Mouse (Mus musculus) cerebellum, postnatal 25 days (tissue): ENCODE measurements at regions not wholly inside any gene's neighbourhood (a gene's known extent, or its start where the extent isn't known, plus 50 kb on each side); places are given as distances from the start of the nearest gene placed in this dataset.
A peak's percentile ranks its signal among the peaks of the same experiment; 100 is the strongest.

Source experiments
- DNase-seq, 2 experiments: peaks; one replicate each; pipeline ENCODE4 v3.0.0; 2021; ENCODE audit warnings: mixed read lengths in 2 of 2

DNA sequence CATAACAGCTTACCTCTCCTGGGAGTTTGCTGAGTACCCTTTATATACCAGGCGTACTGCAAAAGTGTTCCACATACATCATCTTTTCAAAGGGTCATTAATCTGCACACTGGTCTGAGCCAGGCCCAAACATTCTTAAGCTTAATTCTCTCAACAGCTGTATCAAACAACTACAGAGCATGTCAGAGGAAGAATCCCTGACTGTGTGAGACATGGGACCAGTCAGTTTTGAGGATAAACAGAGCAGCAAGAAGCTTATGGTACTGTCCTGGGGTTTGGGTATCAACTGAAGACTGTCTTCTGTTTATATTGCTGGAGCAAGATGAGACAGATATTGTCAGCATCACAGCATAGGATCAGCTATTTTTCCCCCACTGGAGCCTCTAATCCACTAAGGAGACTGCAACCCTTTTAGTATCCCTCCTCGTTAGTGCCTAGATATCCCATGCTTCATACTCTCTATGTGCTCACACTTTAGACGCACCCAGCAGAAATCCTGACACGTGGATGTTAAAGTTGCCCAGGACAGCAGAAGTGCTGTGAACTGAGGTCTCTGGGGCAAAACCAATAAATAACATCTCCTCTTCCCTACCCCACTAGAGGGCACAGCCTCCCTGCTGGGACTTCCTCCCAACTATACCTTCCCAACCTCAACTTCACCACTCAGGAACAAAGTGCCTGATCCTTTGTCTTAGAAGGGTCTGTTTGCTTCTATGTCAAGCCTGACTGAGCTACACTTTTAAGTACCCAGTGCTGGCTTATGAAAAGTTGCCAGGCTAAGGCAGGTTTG is 271.6 kb downstream of the Gm826 start:
- no peak for DNase-seq

DNA sequence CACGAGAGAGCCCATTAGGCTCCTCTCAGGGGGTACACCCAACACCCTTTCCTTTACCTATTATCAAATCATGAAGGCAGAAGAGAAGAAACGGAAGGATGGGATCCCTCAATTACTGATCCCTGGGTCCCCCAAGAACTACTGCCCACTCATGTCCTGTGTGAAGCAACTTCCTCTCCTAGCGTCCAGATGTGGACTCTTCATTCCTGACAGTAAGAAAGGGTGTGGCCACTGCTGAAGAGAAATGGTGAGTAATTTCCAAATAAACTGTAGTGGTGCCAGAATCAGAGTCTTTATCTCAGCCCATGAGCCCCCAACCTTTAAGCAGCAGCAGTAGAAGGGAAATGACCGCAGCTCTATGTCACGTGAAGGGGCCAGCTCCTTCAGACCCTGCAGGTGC is 273.9 kb downstream of the Gm826 start:
- no peak for DNase-seq

DNA sequence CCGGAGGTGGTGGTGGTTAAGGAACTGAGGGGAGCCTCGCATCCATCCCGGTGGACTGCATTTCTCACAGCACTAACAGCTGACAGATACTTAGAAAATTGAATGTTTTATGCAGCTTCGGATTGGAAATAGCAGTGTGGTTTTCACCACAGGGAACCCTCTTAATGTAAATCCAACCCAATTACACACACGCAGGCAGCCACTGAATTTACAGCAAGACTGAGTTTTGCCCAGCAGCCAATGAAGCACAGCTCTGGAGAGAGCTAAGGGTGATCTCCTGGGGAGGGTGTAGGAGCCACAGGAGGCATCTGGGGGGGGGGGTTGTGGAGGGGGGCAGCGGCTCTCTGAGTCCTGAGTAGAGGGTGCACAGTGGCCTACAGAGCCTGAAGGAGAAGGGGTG is 276.8 kb downstream of the Gm826 start:
- no peak for DNase-seq

DNA sequence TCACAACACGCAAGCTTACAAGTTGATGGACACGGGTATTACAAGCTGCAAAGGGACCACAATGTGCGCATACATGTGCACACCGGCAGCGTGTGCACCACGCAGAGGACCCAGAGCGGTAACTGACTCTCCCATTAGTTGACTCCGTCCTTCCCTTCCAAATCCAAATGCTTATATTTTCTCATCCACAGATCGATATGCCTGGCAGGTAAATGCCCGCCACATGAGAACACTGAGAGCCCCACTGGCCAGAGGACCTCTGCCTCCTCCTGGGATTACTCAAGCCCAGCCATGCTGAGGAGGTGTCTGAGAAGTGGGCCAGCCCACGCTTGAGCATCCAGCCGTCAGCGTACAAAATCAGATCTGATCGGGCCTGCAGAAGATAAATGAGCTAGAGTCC is 279.6 kb downstream of the Gm826 start:
- no peak for DNase-seq

DNA sequence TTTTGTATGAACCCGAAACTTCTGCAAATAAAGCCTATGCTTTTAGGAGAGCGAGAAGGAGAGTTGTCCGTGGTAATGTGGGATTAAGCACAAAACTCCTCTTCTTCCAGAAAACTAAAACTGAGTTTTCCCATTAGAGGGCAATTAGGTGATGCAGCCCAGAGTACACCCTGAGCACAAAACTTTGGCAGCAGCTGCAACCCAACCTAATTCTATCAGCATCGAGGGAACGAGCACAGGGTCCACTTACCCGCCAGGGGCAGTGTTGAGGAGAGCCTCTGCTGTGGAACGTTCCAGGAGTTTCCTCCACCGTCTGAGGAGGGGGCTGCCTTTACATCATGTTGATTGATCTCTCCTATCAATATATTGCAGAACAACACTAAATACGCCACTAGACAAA is 285.7 kb downstream of the Gm826 start:
- DNase-seq: no peak

DNA sequence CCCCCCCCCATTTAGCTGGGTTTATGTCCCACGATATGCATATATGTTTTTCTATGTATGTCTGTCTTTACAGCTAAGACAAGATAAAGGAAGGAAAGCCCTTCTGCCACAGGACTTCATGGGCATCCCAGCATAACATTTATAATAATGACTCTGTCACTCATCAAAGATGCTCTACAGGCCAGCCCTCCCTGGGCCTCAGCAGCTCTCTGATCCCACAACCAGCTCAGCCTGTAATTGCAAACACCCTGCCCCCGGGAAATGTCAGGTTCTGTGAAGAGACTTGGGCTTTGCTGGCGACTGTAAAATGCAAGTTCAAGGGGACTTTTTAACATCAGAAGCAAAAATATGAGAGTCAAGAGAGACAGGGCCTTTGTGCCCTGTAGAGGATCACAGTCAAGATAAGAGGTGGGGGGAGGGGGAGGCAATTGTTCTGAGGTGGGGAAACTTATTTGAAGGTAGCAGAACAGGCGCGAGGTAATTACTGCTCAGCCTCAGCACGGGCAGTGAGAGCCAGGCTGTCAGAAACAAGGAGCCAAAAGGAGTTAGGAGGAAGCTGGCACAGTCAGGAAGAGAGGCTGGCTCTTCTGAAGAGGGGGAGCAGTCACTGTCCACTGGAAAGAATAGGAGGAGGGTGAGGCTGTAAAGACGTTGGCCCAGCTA is 286.9 kb downstream of the Gm826 start:
- DNase-seq: no peak

DNA sequence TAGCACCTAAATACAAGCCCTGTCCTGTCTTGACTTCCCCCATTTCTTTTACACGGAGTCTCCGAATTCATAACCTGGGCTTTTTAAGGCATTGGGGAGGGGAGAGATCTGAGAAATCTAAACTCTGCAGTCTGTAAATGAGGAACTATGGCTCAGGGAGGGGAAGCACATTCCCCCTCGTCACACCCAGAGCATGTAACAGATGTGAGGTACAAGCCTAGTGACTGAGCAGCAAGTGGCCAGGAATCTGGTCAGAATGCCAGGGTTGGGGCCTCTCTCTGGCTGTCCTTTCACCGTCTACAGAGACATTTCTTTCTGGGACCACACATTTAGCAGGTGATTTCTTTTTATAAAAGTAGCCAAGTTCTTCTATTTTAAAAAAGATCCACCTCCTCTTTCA is 289.4 kb downstream of the Gm826 start:
- no peak for DNase-seq

DNA sequence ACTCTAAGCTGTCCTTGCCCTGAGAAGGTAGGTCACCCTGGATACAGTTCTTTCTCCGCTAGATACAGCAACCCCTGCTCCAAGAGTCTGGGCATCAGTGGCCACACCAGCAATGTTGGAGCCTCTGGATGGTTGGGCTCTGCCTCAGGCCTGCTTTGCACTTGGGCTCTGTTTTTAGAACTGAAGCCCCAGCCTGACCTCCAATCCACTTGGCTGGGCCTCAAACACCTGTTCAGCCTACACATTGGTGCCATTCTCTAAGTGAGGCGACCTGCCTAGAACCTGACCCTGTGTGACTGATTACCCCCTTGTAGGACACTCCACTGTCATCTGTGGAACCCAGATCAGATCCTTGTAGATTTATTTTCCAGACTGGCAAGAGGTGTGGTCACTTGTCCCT is 289.8 kb downstream of the Gm826 start:
- no peak for DNase-seq

DNA sequence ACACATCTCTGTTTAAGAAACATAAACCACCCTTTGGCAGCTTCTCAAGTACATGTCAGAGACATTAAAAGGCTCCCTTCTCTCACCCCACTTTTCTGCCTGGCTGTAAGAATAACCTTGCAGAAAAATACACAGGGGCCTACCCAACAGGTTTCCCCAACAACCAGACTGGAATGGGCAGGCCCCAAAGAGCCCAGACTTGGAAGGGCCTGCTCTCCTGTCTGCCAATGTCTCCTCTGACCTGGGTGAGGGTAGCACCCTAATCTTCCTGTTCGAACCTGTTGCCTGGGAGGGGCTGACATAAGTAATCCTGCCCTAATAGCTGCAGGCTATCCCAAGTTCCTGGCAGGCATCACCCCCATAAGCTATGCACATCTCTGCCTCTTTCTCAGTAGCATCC is 304.5 kb downstream of the Gm826 start:
- DNase-seq: no peak

DNA sequence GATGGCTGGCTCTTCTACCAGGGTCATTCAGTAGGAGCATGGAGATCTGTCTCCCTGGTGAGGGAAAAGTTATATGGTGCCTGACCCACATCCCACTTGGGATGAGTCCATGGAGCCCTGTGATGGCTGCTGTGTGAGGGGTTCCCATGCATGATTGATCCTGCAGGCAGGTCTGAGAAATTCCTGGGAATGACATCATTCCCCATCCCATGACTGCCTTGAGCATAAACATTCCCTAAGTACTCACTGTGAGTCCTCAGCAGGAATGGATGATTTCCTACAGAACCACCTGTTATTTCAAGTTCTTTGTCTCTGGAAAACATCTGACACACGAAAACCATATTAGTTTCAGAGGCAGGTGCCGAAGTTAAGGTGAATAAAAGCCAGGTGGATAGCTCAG is 305.5 kb downstream of the Gm826 start:
- DNase-seq: no peak

DNA sequence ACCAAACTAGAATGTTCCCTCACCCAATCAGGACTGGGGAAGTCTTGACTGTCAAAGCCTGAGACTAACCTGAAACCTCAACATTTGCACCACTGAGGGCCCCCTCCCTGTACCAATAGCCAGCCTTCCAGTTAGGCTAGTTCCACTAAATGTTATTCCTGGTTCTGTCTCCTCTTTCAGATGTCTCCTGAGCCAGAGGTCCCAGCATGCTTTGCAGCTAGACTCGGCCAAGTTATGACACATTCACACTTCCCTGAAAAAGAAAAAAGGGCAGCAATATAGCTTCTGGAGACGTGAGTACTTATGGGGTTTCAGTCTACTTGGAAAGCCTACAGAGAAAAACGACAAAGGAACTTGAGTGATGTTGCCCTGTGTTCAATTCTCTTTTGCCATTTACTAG is 308.1 kb downstream of the Gm826 start:
- no peak for DNase-seq

DNA sequence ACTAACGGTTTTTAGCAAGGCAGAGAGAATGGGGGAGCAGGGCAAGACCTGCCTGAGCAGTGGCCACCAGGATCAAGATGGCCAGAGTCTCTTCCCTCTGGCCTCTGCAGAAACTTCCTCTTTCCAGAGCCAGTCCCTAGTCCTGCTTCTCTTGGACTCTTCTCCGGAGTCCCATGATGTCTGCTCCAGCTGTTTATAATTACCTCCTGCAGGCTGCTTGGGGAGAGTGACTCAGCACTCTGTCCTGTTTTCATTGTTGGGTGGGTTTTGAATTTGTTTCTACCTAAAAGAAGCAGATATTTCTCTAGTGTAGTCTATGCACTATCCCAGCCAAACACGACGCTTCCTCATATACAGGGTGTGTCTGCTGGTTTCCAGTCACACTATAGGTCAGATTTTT is 312.4 kb downstream of the Gm826 start:
- no peak for DNase-seq

DNA sequence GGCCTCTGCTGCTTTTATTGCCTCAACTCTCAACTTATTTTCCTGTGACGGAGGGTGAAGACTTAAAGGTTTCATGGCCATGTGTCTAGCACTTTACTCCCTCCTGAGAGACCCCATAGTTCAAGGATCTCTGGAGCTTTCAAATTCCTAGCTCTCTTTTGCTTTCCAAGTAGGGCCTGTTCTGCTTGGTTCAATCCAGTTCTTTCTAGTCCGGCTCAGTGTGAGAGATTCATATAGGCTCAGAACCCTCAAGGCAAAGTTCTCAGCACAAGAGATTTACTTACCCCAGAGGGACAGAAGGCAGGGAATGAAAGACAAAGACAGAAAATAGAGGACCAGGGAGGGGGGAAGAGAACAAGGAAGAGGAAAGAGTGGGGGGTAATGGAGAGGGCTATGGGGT is 313.1 kb downstream of the Gm826 start:
- no peak for DNase-seq

DNA sequence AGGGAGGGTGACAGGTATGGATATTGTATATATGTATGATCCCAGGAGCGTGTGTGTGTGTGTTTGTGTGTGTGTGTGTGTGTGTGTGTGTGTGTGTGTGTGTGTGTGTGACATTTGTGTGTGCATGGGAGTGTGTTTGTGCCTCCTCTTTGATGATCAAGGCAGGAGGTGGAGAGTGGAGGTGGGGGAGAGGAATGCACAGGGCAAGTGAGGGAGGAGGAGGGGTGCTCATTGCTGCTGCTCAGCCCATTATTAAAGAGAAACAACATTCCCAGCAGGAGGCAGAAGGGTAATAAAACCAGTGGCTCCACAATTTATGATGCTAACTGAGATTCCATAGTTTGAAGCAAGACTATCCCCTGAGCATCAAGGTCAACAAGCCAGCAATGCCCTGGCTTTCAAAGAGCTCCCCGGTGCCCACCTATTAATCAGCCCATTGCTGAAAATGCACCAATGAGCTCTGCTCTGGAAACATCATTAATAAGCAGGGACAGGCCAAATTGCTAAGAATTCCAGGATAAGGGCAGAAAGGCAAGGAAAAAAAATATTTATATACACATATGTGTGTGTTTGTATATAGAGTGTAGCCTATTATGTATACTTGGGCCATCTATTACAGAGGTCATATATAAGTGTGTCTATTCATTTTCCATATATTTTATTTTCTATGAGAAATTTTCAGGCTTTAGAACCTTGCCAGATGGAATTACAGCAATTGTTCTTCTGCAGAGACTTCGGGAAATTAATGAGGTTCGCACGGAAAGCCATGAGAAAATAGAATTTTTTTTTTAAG is 316.7 kb downstream of the Gm826 start:
- no peak for DNase-seq

DNA sequence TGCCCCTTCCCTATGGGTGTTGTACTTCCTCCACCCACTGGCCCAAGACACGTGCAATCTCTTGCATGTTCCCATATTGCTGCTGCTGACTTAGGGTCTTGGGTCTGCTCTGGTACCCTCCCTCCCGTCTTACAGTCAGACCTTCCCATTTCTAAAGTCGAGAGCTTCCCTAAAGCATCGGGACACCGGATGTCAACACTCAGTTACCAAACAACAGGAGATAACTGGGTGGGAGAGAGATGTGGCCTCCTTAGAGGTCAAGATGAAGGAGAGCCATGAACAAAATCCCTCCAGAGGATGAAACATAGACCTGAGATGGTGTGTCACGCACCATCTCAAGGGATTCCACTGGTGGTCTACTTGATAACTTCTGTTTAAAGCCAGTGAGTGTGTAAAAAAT is 322.5 kb downstream of the Gm826 start:
- DNase-seq: no peak

DNA sequence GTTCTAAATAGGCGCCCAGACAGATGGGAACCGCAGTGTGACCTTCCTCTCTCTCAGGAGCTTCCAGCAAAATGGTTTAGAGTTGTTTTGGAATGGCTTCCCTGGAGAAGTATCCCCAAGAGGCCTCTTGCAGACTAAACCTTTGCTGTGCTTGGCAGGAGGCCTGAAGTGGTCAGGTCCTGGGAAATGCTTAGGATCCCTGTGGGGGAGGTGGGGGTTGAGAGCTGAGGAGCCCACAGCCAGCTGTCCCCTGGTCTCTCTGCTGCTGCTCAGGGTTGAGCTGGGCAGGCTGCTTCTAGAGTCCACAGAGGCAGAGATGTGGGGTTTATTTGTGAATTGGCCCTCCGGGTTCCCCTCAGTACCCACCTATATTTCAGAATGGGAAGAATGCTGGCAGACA is 331.3 kb downstream of the Gm826 start:
- no peak for DNase-seq

DNA sequence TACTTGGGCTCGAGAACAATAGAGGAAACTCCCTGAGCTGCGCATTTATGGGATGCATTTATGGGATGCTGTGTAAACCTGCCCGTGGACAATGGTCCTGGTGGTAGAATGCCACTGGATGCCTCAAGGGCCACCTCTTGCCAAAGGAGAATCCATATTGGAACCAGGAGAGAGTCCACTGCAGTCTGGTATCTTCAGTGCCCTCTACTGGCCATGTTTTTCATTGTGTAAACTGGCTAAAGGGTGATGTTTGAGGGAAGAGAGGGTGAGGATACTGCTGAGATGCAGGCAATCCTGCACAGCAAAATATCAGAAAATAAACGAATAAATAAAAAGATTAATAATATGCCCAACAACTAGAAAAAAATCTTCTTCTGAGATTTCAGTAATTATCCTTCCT is 333.5 kb downstream of the Gm826 start:
- DNase-seq: peak in 1 of 2 experiments; percentile 5

DNA sequence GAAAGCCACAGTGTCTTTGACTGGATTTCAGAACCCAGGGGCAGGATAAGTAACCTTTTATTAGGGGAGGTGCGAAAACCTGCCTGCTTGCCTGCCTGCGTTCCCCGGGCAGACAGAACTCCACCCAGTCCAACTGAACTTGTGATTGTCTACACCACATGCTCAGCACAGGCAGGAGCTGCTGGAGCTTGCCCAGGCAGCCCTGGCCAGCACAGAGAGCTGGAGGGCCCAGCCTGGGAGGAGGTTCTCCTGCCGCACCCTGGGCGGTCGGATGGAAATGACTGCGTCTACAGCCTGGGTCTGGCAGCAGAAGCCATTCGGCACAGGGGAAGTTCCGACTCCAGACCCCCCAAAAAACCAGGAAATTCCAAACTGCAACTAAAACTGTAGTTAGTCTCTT is 336.6 kb downstream of the Gm826 start:
- no peak for DNase-seq

DNA sequence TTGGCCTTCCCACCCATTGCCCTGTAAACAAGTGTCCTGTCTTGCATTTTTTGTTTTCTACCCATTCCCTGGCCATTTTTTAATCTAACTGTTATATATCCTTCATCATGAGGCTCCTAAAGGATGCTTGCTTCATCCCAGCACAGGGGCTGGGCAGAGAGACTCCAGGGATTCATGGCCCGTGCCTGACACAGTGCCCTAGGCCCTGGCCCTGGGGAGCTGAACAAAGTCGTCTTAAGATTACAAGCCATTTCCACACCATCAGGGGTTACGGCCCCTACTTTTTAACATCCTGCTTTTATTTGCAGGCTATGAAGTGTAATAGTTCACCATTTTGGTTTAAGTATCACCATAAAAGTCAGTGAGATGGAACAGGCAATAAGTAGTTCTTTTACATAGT is 339.5 kb downstream of the Gm826 start:
- DNase-seq: no peak

DNA sequence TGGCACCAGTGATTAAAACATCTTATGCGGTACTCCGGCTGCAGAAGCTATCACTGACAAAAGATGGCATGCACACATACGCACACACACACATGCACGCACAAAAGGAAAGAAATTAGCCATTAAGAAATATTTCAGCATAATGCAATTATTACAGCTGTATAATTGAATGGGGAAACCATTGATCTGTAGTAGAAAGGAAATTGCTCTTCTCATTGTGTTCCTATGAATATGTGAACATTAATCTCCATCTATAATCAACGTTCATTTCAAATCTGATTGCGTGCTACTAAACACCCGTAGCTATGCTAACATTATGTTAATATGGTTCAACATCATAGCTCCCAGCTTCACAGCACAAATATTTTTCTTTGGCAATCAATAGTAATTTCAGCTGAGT is 347.2 kb downstream of the Gm826 start:
- DNase-seq: no peak

DNA sequence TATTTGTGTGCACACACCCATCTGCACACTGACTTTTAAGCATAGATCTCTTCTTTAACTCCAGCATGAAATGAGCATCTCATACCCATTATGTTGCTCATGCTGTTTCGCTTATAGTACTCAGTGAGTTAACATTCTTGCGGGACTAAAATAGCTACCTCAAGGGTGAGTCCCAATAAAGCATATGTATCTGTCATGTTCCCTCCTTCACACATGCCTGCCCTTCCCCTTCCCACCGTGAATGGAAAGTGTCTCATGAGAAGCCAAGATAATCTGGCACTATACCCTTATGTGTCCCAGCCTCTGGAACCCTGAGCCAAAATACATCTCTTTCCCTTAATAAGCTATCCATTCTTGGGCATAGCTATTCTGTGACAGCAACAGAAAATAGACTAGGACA is 352.3 kb downstream of the Gm826 start:
- no peak for DNase-seq

DNA sequence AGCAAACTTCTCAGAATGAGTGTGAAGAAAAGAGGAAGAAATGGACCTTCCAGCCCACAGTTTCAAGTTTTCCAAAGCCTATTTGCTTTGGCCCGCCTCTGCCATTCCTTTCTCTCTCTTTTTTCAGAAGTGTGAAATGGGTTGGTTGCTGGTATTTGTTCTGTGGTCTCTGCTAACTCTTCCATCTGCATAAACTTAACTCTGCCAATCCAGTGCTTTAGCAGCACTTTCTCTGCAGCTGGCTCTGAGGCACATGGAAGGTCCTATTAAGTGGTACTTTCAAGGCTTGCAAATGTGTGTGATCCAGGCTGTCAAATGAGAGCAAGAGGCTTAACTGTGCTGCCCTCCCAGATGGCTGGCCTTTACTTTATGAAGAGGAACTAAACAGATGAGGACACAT is 383.6 kb downstream of the Gm826 start:
- no peak for DNase-seq

DNA sequence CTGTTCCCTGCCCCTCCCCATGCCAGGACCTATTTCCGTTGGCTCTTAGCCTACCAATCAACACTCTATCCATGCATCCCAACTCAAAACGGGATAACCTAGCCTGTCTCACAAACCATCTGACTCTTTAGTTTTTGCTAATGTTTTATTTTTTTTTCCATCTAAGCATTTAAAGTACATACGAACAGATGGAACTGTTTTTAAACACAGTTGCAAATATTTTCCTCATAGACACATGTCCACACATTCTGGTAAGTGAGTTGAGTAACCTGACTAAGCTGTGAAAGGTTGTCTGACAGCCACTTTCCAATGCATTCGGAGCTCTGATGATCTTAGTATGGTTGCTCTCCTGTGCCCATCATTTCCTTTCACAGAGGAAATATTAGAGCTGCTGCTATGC is 384.9 kb downstream of the Gm826 start:
- DNase-seq: no peak

DNA sequence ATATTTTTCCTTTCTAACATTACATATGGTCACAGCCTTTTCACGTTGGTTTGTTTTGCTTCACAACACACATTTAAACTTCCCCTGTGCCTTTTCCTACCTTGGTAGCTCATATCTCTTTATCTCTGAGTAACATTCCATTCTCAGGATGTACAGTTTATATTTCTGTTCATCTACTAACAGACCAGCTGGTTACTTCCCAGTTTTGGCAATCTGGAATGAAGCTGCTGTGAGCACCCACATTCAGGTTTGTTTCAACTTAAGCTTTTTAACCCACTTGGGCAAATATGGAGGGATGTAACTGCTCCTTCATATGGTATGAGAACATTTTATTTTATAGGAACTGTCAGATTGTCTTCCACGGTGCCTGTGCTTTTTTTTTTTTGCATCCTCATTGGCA is 403.2 kb downstream of the Gm826 start:
- no peak for DNase-seq
